Mouse (Mus musculus) embryonic fibroblast, embryonic 13.5 days (primary cell): ENCODE data around the gene Ubr1.

ENCODE experiments used
- CTCF ChIP-seq: IDR thresholded peaks from 2 replicates; pipeline ENCODE4 v1.5.1; 2011; ENCODE audit warnings: mild to moderate bottlenecking, control low read depth, low read length, moderate library complexity, borderline replicate concordance; ENCODE audit not compliant: insufficient read depth
- POLR2A ChIP-seq: IDR thresholded peaks from 2 replicates; pipeline ENCODE4 v1.6.1; 2011; ENCODE audit warnings: low read depth, mild to moderate bottlenecking, control low read depth, low read length, moderate library complexity

- TF ChIP-seq CTCF (no peak), POLR2A (no peak)
Observed at GRCm38 (mm10) chr2:121015507-121015906, 45.0 kb upstream of the Ubr1 start.
